Mouse (Mus musculus): ENCODE measurements around the gene Zfp27.

DNA sequence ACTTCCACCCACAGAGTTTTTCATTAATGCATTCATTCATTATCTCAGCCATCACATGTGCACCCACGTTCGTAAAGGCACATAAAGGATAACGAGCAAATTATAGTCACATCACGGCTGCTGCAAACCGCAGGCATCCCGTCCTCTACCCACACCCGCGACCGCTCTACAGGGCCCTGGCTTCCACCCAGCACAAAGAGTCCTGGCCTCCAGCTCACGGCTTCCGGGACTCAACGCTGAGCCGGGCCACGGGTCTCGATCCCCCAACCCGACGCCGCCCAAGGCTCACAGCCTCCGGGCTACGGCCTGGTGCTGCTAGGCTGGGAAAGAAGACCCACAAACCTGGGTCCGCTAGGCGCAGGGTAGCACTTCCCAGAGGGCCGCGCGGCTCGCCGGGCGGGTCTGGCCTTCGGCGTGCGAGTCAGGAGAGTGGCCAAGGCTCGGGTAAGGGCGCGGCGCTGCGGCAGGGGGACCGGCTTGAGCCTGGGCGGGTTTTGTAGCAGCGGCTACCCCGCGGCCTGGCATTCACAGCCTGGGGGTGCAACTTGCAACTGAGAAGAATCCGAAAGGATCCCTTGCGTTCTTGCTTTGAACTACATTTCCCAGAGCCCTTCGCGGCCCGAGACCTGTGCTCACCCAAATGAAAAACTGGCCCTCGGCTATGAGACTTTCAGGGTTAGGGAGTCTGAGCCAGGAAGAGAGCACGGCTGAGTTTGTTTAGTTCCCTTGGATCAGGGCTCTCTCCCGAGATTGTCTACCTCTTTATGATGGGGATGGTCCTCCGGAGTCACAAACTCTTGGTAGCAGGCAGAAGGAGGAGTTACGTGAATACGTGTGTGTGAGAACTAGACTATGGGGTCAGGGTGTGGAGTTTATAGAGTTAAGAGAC, 47.4 kb upstream of the Zfp27 start, which contains the start of gene Zfp74:
- TF ChIP-seq POLR2A (IDR thresholded peaks at IDR 0.05; ENCODE audit: borderline replicate concordance, insufficient read depth, low read length) (peak; percentile 50), CTCF (IDR thresholded peaks at IDR 0.05; ENCODE audit: borderline replicate concordance, insufficient read depth, low read depth, low read length) (no peak)

All from cerebellum, adult 2 months (tissue).